Comparison of ENCODE assay signal across 9 mouse cellular contexts in the genomic region with DNA sequence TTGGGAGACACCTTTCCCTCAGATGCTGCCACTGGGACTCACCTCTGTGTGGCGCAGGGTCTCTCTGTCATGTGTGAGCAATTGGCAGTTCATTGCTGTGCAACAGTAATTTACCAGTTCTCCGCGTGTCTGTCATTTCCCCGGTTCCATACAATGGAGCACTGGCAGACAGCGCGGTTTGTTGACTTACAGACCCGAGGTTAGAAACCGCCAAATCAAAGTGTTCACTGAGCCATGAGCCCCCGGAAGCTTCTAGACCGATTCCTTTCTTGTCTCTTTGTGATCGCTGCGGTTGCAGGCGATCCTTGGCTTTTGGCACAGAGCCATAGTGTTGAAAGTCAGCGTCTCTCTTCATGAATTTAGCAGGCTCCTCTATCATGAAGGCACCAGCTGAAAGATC.
DNase-seq lines count a peak whose midpoint lies in the region; ATAC-seq and TF ChIP-seq lines count a peak whose summit lies in the region.
"Had no signal": no experiment of that assay in that cellular context is flagged by ENCODE, and none has a peak within 500 bp of the region (broad histone marks: within the 10 kb centered on the region; RNA-seq: fewer than 3 reads in every experiment).

No protein-coding gene starts in this region.

- no peak for ATAC-seq in lung, postnatal 0 days
- ATAC-seq in hindbrain, embryonic 16.5 days: no peak
- no peak for ATAC-seq in liver, embryonic 12.5 days

- no peaks in the 10 kb centered on the region for H3K9me3 ChIP-seq in lung, postnatal 0 days (ENCODE audit: low read length)
- no peaks in the 10 kb centered on the region for H3K9me3 ChIP-seq in hindbrain, embryonic 16.5 days (ENCODE audit: control insufficient read depth, low read length)
- H3K9me3 ChIP-seq in liver, embryonic 12.5 days (replicated peaks): no peaks in the 10 kb centered on the region

- TF ChIP-seq CTCF in lung, postnatal 0 days (IDR thresholded peaks at IDR 0.05): no peak

- WGBS in lung, postnatal 0 days: 65% methylated on average over 14 of the region's 14 CpGs
- WGBS in hindbrain, embryonic 16.5 days: 45% methylated on average over 14 of the region's 14 CpGs
- 82% methylated on average over 14 of the region's 14 CpGs for WGBS in liver, embryonic 12.5 days (ENCODE audit: insufficient replicate concordance)

- H3K36me3 ChIP-seq in lung, postnatal 0 days (ENCODE audit: insufficient read depth, low read length): no peaks in the 10 kb centered on the region
- no peaks in the 10 kb centered on the region for H3K36me3 ChIP-seq in hindbrain, embryonic 16.5 days (ENCODE audit: control insufficient read depth, insufficient read depth, low read length)
- H3K36me3 ChIP-seq in liver, embryonic 12.5 days: no peaks in the 10 kb centered on the region

- H3K4me2 ChIP-seq in lung, postnatal 0 days (replicated peaks; ENCODE audit: low read depth, low read length): no peak overlapping the region
- peak overlapping the region; percentile 26 for H3K4me2 ChIP-seq in hindbrain, embryonic 16.5 days (ENCODE audit: low read length)
- no peak overlapping the region for H3K4me2 ChIP-seq in liver, embryonic 12.5 days

- no peak overlapping the region for H3K27ac ChIP-seq in lung, postnatal 0 days (ENCODE audit: low read length)
- H3K27ac ChIP-seq in hindbrain, embryonic 16.5 days (ENCODE audit: low read depth, low read length): no peak overlapping the region
- H3K27ac ChIP-seq in liver, embryonic 12.5 days: no peak overlapping the region

- no peak overlapping the region for H3K9ac ChIP-seq in lung, postnatal 0 days (replicated peaks; ENCODE audit: low read depth)
- no peak overlapping the region for H3K9ac ChIP-seq in hindbrain, embryonic 16.5 days (ENCODE audit: low read depth, low read length)
- H3K9ac ChIP-seq in liver, embryonic 12.5 days: no peak overlapping the region

- H3K4me3 ChIP-seq in lung, postnatal 0 days (ENCODE audit: low read depth, low read length): no peak overlapping the region
- H3K4me3 ChIP-seq in hindbrain, embryonic 16.5 days (ENCODE audit: low read length): no peak overlapping the region
- H3K4me3 ChIP-seq in liver, embryonic 12.5 days: no peak overlapping the region

- H3K27me3 ChIP-seq in lung, postnatal 0 days (replicated peaks; ENCODE audit: insufficient read depth, low read length): no peaks in the 10 kb centered on the region
- no peaks in the 10 kb centered on the region for H3K27me3 ChIP-seq in hindbrain, embryonic 16.5 days (replicated peaks; ENCODE audit: control insufficient read depth, insufficient read depth, low read length)
- no peaks in the 10 kb centered on the region for H3K27me3 ChIP-seq in liver, embryonic 12.5 days (replicated peaks)

- TF ChIP-seq EP300 in lung, postnatal 0 days (IDR thresholded peaks at IDR 0.05): no peak

- peak; percentile 63 for DNase-seq in cerebellum, postnatal 14 days
- DNase-seq in cerebellum, adult 11-12 months: no peak
- peak; percentile 9 for DNase-seq in lung, postnatal 0 days (ENCODE audit: low spot score)
- no peak for DNase-seq in lung, adult 18-20 months
- DNase-seq in kidney, postnatal 4 days: peak; percentile 36 to 63
- no peak for DNase-seq in urinary bladder, postnatal 25 days (ENCODE audit: low spot score)
- DNase-seq: heart, postnatal 10 days had no signal

- H3K4me1 ChIP-seq in lung, postnatal 0 days (ENCODE audit: insufficient read depth, low read depth, low read length): no peaks in the 10 kb centered on the region
- H3K4me1 ChIP-seq in hindbrain, embryonic 16.5 days (ENCODE audit: control insufficient read depth, insufficient read depth, low read depth, low read length): peaks cover 2% of the 10 kb centered on the region
- no peaks in the 10 kb centered on the region for H3K4me1 ChIP-seq in liver, embryonic 12.5 days

Comparison
In these comparisons a context has a peak if more than half of its experiments do, and no peak if none do; other contexts are left out.
1. DNase-seq: peak in cerebellum, postnatal 14 days (2 of 2), lung, postnatal 0 days (single experiment) and kidney, postnatal 4 days (2 of 2); none in cerebellum, adult 11-12 months (single experiment), lung, adult 18-20 months (0 of 2) and urinary bladder, postnatal 25 days (single experiment).